7 mouse cellular contexts compared by ENCODE assay signal in genomic region chr7:101302691-101303090, GRCm38 (mm10). TPM values are rescaled to one million over a fixed set of nuclear protein-coding genes. Genes with fewer than 3 reads are reported as not detected.
DNase-seq lines count a peak whose midpoint lies in the region; ATAC-seq lines count a peak whose summit lies in the region.

No protein-coding gene starts in this region.

- ATAC-seq in lung, embryonic 16.5 days (ENCODE audit: low read depth): no peak
- ATAC-seq in forebrain, embryonic 13.5 days: no peak
- ATAC-seq in limb, embryonic 13.5 days (ENCODE audit: low FRiP score, low read depth): no peak
- no peak for ATAC-seq in stomach, embryonic 14.5 days (ENCODE audit: insufficient number of reproducible peaks, insufficient read depth, low FRiP score, low read depth)

- peak overlapping the region; percentile 71 for H3K4me3 ChIP-seq in lung, embryonic 16.5 days (ENCODE audit: low read length)
- H3K4me3 ChIP-seq in forebrain, embryonic 13.5 days: peak overlapping the region; percentile 70
- peak overlapping the region; percentile 69 for H3K4me3 ChIP-seq in limb, embryonic 13.5 days
- H3K4me3 ChIP-seq in stomach, embryonic 14.5 days (ENCODE audit: low read depth, low read length): peak overlapping the region; percentile 74

- H3K9ac ChIP-seq in lung, embryonic 16.5 days (ENCODE audit: low read length): peak overlapping the region; percentile 78; the same call in 1 of the 2 replicates
- peak overlapping the region; percentile 77 for H3K9ac ChIP-seq in forebrain, embryonic 13.5 days
- H3K9ac ChIP-seq in limb, embryonic 13.5 days: 0 out of 2 replicates have a peak overlapping the region, but pooled peaks have one; percentile 79
- no peak overlapping the region for H3K9ac ChIP-seq in stomach, embryonic 14.5 days (replicated peaks; ENCODE audit: low read depth, low read length)

- H3K4me2 ChIP-seq in lung, embryonic 16.5 days (ENCODE audit: low read depth, low read length): peak overlapping the region; percentile 87
- H3K4me2 ChIP-seq in forebrain, embryonic 13.5 days: peak overlapping the region; percentile 92
- peak overlapping the region; percentile 90 for H3K4me2 ChIP-seq in limb, embryonic 13.5 days (replicated peaks)
- peak overlapping the region; percentile 92 for H3K4me2 ChIP-seq in stomach, embryonic 14.5 days (replicated peaks; ENCODE audit: low read depth, low read length)

- no peaks in the 10 kb centered on the region for H3K9me3 ChIP-seq in lung, embryonic 16.5 days (ENCODE audit: control insufficient read depth, low read length)
- no peaks in the 10 kb centered on the region for H3K9me3 ChIP-seq in forebrain, embryonic 13.5 days (replicated peaks)
- H3K9me3 ChIP-seq in limb, embryonic 13.5 days: no peaks in the 10 kb centered on the region
- no peaks in the 10 kb centered on the region for H3K9me3 ChIP-seq in stomach, embryonic 14.5 days (ENCODE audit: control insufficient read depth, low read depth, low read length)

- 0 out of 2 replicates have a peak, but pooled peaks cover 3% of the 10 kb centered on the region for H3K27me3 ChIP-seq in lung, embryonic 16.5 days (ENCODE audit: control insufficient read depth, insufficient read depth, low read depth, low read length)
- peaks cover 28% of the 10 kb centered on the region for H3K27me3 ChIP-seq in forebrain, embryonic 13.5 days
- H3K27me3 ChIP-seq in limb, embryonic 13.5 days: peaks cover 9% of the 10 kb centered on the region
- H3K27me3 ChIP-seq in stomach, embryonic 14.5 days (ENCODE audit: control insufficient read depth, insufficient read depth, low read length): no peaks in the 10 kb centered on the region

- DNase-seq in lung, adult 18-20 months: no peak
- DNase-seq in frontal cortex, postnatal 14 days (ENCODE audit: low spot score in 2 of 2): no peak
- DNase-seq in thymus, postnatal 14 days: no peak

- peaks cover 12% of the 10 kb centered on the region for H3K4me1 ChIP-seq in lung, embryonic 16.5 days (replicated peaks; ENCODE audit: control insufficient read depth, insufficient read depth, low read length)
- H3K4me1 ChIP-seq in forebrain, embryonic 13.5 days: peaks cover 18% of the 10 kb centered on the region
- H3K4me1 ChIP-seq in limb, embryonic 13.5 days: peaks cover 27% of the 10 kb centered on the region
- peaks cover 5% of the 10 kb centered on the region; the same call in 1 of the 2 replicates for H3K4me1 ChIP-seq in stomach, embryonic 14.5 days (ENCODE audit: control insufficient read depth, insufficient read depth, low read length)

- no peaks in the 10 kb centered on the region for H3K36me3 ChIP-seq in lung, embryonic 16.5 days (ENCODE audit: control insufficient read depth, insufficient read depth, low read length)
- H3K36me3 ChIP-seq in forebrain, embryonic 13.5 days (ENCODE audit: poor library complexity, severe bottlenecking): no peaks in the 10 kb centered on the region
- H3K36me3 ChIP-seq in limb, embryonic 13.5 days: no peaks in the 10 kb centered on the region
- H3K36me3 ChIP-seq in stomach, embryonic 14.5 days (ENCODE audit: control insufficient read depth, insufficient read depth, low read length): no peaks in the 10 kb centered on the region

- peak overlapping the region; percentile 37; the same call in 1 of the 2 replicates for H3K27ac ChIP-seq in lung, embryonic 16.5 days (ENCODE audit: low read length)
- H3K27ac ChIP-seq in forebrain, embryonic 13.5 days: 0 out of 2 replicates have a peak overlapping the region, but pooled peaks have one; percentile 41
- H3K27ac ChIP-seq in limb, embryonic 13.5 days: peak overlapping the region; percentile 44; the same call in 1 of the 2 replicates
- peak overlapping the region; percentile 35; the same call in 1 of the 2 replicates for H3K27ac ChIP-seq in stomach, embryonic 14.5 days (ENCODE audit: low read length)

- WGBS in lung, embryonic 16.5 days: 28% methylated on average over 7 of the region's 7 CpGs
- 22% methylated on average over 7 of the region's 7 CpGs for WGBS in forebrain, embryonic 13.5 days
- WGBS in limb, embryonic 13.5 days: 24% methylated on average over 7 of the region's 7 CpGs
- 28% methylated on average over 7 of the region's 7 CpGs for WGBS in stomach, embryonic 14.5 days

RNA-seq across cellular contexts. Expression of gene Atg16l2, which starts 0.6 kb away (rescaled TPM):
- polyA plus RNA-seq in lung, embryonic 16.5 days (2015; fragmentation: Nextera tagmentation; extraction: Ambion mirVana): 19.6 and 22.6 TPM in 2 replicates
- 14.4 and 14.5 TPM in 2 replicates for polyA plus RNA-seq in forebrain, embryonic 13.5 days (2015; fragmentation: Nextera tagmentation; extraction: Ambion mirVana)
- 21.4 and 24.5 TPM in 2 replicates for polyA plus RNA-seq in limb, embryonic 13.5 days (2015; fragmentation: Nextera tagmentation; extraction: Ambion mirVana)
- polyA plus RNA-seq in stomach, embryonic 14.5 days (2014; fragmentation: Nextera tagmentation; extraction: Ambion mirVana): 12.0 and 16.2 TPM in 2 replicates

RNA-seq across cellular contexts. Expression of gene Stard10, which starts 14.2 kb away (rescaled TPM):
- polyA plus RNA-seq in lung, embryonic 16.5 days (2015; fragmentation: Nextera tagmentation; extraction: Ambion mirVana): 43.0 and 46.5 TPM in 2 replicates
- polyA plus RNA-seq in forebrain, embryonic 13.5 days (2015; fragmentation: Nextera tagmentation; extraction: Ambion mirVana): 4.4 and 4.6 TPM in 2 replicates
- polyA plus RNA-seq in limb, embryonic 13.5 days (2015; fragmentation: Nextera tagmentation; extraction: Ambion mirVana): 19.9 and 22.3 TPM in 2 replicates
- 123 and 128 TPM in 2 replicates for polyA plus RNA-seq in stomach, embryonic 14.5 days (2014; fragmentation: Nextera tagmentation; extraction: Ambion mirVana)

RNA-seq across cellular contexts. Expression of gene Arap1, which starts 45.2 kb away (rescaled TPM):
- polyA plus RNA-seq in lung, embryonic 16.5 days (2015; fragmentation: Nextera tagmentation; extraction: Ambion mirVana): 115 and 118 TPM in 2 replicates
- 4.8 and 6.0 TPM in 2 replicates for polyA plus RNA-seq in forebrain, embryonic 13.5 days (2015; fragmentation: Nextera tagmentation; extraction: Ambion mirVana)
- polyA plus RNA-seq in limb, embryonic 13.5 days (2015; fragmentation: Nextera tagmentation; extraction: Ambion mirVana): 41.5 and 45.6 TPM in 2 replicates
- polyA plus RNA-seq in stomach, embryonic 14.5 days (2014; fragmentation: Nextera tagmentation; extraction: Ambion mirVana): 119 and 131 TPM in 2 replicates
